Mouse (Mus musculus): ENCODE measurements around the gene Bak1.
A peak's percentile ranks its signal among the peaks of the same experiment; 100 is the strongest.

- TF ChIP-seq CTCF (IDR thresholded peaks at IDR 0.05) = peak; percentile 88
- TF ChIP-seq EP300 (IDR thresholded peaks at IDR 0.05) = no peak
Measured at GRCm38 (mm10) chr17:27028284-27028795, 469 bp downstream of the Bak1 start.
